Mouse (Mus musculus): ENCODE results near the gene C2cd5.
"Not testable (repeated sequence)": the region's sequence is repeated elsewhere in the genome, so short reads cannot be mapped to it uniquely, and the experiment has no call there.

Gene C2cd5

GRCm38 (mm10) chr6:143012513-143013215, 87.3 kb downstream of the C2cd5 start:
- DNase-seq, result no peak

GRCm38 (mm10) chr6:143008865-143009264, 91.1 kb downstream of the C2cd5 start:
- DNase-seq, result no peak

GRCm38 (mm10) chr6:143005209-143005608, 94.7 kb downstream of the C2cd5 start:
- DNase-seq, result not testable (repeated sequence)

GRCm38 (mm10) chr6:143004801-143005200, 95.1 kb downstream of the C2cd5 start:
- DNase-seq, result no peak

- no peak for DNase-seq
These were observed 101.5 kb downstream of the C2cd5 start for GRCm38 (mm10) chr6:142998221-142998999.

- no peak for DNase-seq
These were observed 103.1 kb downstream of the C2cd5 start for GRCm38 (mm10) chr6:142996887-142997286.

GRCm38 (mm10) chr6:142995567-142995966, 104.4 kb downstream of the C2cd5 start:
- DNase-seq, result no peak

GRCm38 (mm10) chr6:142994821-142995220, 105.1 kb downstream of the C2cd5 start:
- DNase-seq, result no peak

GRCm38 (mm10) chr6:142993705-142994698, 105.9 kb downstream of the C2cd5 start:
- DNase-seq, result peak; percentile 48

GRCm38 (mm10) chr6:142992971-142993370, 107.0 kb downstream of the C2cd5 start:
- no peak for DNase-seq

GRCm38 (mm10) chr6:142992099-142992498, 107.8 kb downstream of the C2cd5 start:
- DNase-seq, result no peak

GRCm38 (mm10) chr6:142991391-142992059, 108.4 kb downstream of the C2cd5 start:
- DNase-seq, result no peak

- no peak for DNase-seq
These were observed 109.4 kb downstream of the C2cd5 start for GRCm38 (mm10) chr6:142990516-142990915.

GRCm38 (mm10) chr6:142989495-142989894, 110.4 kb downstream of the C2cd5 start:
- no peak for DNase-seq

GRCm38 (mm10) chr6:142988753-142989152, 111.2 kb downstream of the C2cd5 start:
- peak; percentile 84 for DNase-seq

- no peak for DNase-seq
These were observed 111.7 kb downstream of the C2cd5 start for GRCm38 (mm10) chr6:142988231-142988630.

GRCm38 (mm10) chr6:142987616-142988015, 112.3 kb downstream of the C2cd5 start:
- DNase-seq, result no peak

- DNase-seq, result not testable (repeated sequence)
These were observed 113.2 kb downstream of the C2cd5 start for GRCm38 (mm10) chr6:142986706-142987105.

- not testable (repeated sequence) for DNase-seq
These were observed 114.2 kb downstream of the C2cd5 start for GRCm38 (mm10) chr6:142985561-142986238.

GRCm38 (mm10) chr6:142979665-142980660, 120.0 kb downstream of the C2cd5 start:
- no peak for DNase-seq
